Comparison of ENCODE assay signal across 8 mouse cellular contexts in the genomic region with DNA sequence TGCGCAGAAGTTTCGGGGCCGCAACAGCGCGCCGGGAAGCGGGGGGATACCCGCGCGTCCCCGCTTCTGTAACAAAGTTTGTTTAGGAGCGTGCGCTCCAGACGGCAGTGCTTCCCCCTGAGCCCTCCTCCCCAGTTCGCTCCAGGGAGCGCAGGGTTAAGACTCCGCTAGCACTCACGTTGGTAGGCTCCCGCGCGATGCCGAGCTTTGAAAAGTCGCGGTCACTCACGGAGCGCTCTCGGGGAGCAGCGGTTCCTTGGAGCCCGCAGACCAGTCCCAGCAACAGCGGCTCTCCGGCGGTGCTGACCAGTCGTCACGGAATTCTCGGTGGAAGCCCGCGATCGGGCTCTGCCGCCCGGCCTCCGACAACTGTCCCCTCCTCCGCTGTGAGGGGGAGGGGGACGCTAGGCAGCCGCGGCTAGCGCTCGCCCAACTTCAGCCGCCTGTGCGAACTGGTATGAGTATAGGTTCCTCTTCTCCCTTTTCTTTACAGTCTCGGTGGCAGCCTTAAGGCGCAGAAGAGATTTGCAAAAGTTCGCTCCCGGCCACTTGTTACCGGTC. TPM values are rescaled to one million over a fixed set of nuclear protein-coding genes. Genes with fewer than 3 reads are reported as not detected.
DNase-seq lines count a peak whose midpoint lies in the region; ATAC-seq lines count a peak whose summit lies in the region.

No protein-coding gene starts in this region.

- under 1% methylated on average over 54 of the region's 54 CpGs for WGBS in forebrain, embryonic 13.5 days
- under 1% methylated on average over 54 of the region's 54 CpGs for WGBS in hindbrain, embryonic 10.5 days

- H3K4me2 ChIP-seq in forebrain, embryonic 13.5 days: peak overlapping the region; percentile 91

- H3K9ac ChIP-seq in forebrain, embryonic 13.5 days: peak overlapping the region; percentile 97

- no peaks in the 10 kb centered on the region for H3K9me3 ChIP-seq in forebrain, embryonic 13.5 days (replicated peaks)
- H3K9me3 ChIP-seq in hindbrain, embryonic 10.5 days: no peaks in the 10 kb centered on the region

- H3K27ac ChIP-seq in forebrain, embryonic 13.5 days: peak overlapping the region; percentile 98
- peak overlapping the region; percentile 96 for H3K27ac ChIP-seq in hindbrain, embryonic 10.5 days

- ATAC-seq in forebrain, embryonic 13.5 days: peak; percentile 0; the same call in 1 of the 2 replicates
- peak; percentile 3 for ATAC-seq in megakaryocyte progenitor cell, adult 5-6 weeks (replicated peaks; ENCODE audit: poor library complexity)

- peak overlapping the region; percentile 86 for H3K4me3 ChIP-seq in forebrain, embryonic 13.5 days
- H3K4me3 ChIP-seq in hindbrain, embryonic 10.5 days: peak overlapping the region; percentile 86

- DNase-seq in CD8-positive naive resting alpha-beta T cell, adult 2 months (ENCODE audit: low read depth in 2 of 2, low spot score in 2 of 2): peak; percentile 33 to 44
- peak; percentile 72 for DNase-seq in adrenal gland, postnatal 10 days
- DNase-seq in hindbrain, embryonic 10.5 days (ENCODE audit: low spot score): peak; percentile 66
- DNase-seq in left cerebral cortex, postnatal 14 days (ENCODE audit: low spot score in 2 of 2): peak; percentile 39 to 60
- DNase-seq in right cerebral cortex, postnatal 25 days: peak; percentile 76
- peak; percentile 47 to 66 for DNase-seq in urinary bladder, postnatal 4 days (ENCODE audit: low spot score in 2 of 2)

- no peaks in the 10 kb centered on the region for H3K27me3 ChIP-seq in forebrain, embryonic 13.5 days
- no peaks in the 10 kb centered on the region for H3K27me3 ChIP-seq in hindbrain, embryonic 10.5 days (ENCODE audit: insufficient read depth, poor library complexity, severe bottlenecking)

- peaks cover 42% of the 10 kb centered on the region for H3K4me1 ChIP-seq in forebrain, embryonic 13.5 days
- peaks cover 45% of the 10 kb centered on the region for H3K4me1 ChIP-seq in hindbrain, embryonic 10.5 days (replicated peaks)

- intact Hi-C loops in left cerebral cortex, postnatal 14 days (cut with DNase I): loop anchor here (2.0 to 5.0 kb wide), 3 partner anchors 506 to 873 kb away; partner anchors contain the start of gene Fggy

- no peaks in the 10 kb centered on the region for H3K36me3 ChIP-seq in forebrain, embryonic 13.5 days (ENCODE audit: poor library complexity, severe bottlenecking)
- no peaks in the 10 kb centered on the region for H3K36me3 ChIP-seq in hindbrain, embryonic 10.5 days

RNA-seq across cellular contexts. Expression of gene Jun, which starts 0.6 kb away (rescaled TPM):
- total RNA-seq in adrenal gland, postnatal 10 days (2021): 10 to 100 TPM; 48.6 to 76.8 TPM
- 87.2 and 97.6 TPM in 2 replicates for polyA plus RNA-seq in forebrain, embryonic 13.5 days (2015; fragmentation: Nextera tagmentation; extraction: Ambion mirVana)
- polyA plus RNA-seq in hindbrain, embryonic 10.5 days (2016; fragmentation: Nextera tagmentation; extraction: Ambion mirVana): 63.7 and 64.6 TPM in 2 replicates
- 10 to 100 TPM; 47.1 to 48.6 TPM for total RNA-seq in left cerebral cortex, postnatal 14 days (2021)
- total RNA-seq in megakaryocyte progenitor cell, adult 5-6 weeks (2015): 64.6 and 106 TPM in 2 replicates
- total RNA-seq in megakaryocyte progenitor cell, adult 5-6 weeks (2017): 121 and 159 TPM in 2 replicates

Comparison
In these comparisons a context has a peak if more than half of its experiments do, and no peak if none do; other contexts are left out.
1. Peak in every context shown above with its lines: DNase-seq, ATAC-seq, H3K4me3 ChIP-seq and H3K27ac ChIP-seq.